In the genomic region with DNA sequence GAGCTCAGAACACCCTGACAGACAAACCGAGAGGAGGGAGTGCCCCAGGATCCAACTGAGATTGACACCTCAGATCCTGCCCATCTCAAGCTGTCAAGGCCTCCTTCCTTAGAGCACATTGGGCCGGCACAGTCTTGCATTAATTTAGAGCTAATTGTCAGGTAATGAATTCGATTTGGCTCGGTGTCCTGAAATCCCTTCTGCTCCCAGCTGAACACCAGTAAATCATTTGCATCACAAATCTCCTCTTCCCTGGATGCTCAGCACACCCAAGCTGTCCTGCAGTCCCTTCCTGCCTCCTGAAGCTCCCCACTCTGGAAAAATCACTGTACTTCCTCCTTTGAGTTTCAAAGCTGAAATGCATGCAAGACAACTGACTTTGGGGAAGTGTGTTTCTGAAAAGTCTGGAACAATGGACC, we compare ENCODE assay signal across 13 mouse cellular contexts.
DNase-seq lines count a peak whose midpoint lies in the region; ATAC-seq and TF ChIP-seq lines count a peak whose summit lies in the region.
"Had no signal": no experiment of that assay in that cellular context is flagged by ENCODE, and none has a peak within 500 bp of the region (broad histone marks: within the 10 kb centered on the region; RNA-seq: fewer than 3 reads in every experiment).

No protein-coding gene starts in this region.

- no peaks in the 10 kb centered on the region for H3K4me1 ChIP-seq in hindbrain, postnatal 0 days (ENCODE audit: insufficient read depth, low read length)
- H3K4me1 ChIP-seq in kidney, adult 2 months (ENCODE audit: control insufficient read depth, insufficient read depth, low read length): no peaks in the 10 kb centered on the region
- no peaks in the 10 kb centered on the region for H3K4me1 ChIP-seq in intestine, embryonic 15.5 days (replicated peaks)
- H3K4me1 ChIP-seq: embryonic facial prominence, embryonic 15.5 days had no signal

- H3K4me3 ChIP-seq in layer of hippocampus, adult 2 months: no peak overlapping the region
- H3K4me3 ChIP-seq in hindbrain, postnatal 0 days (ENCODE audit: low read length): no peak overlapping the region
- no peak overlapping the region for H3K4me3 ChIP-seq in kidney, adult 2 months (ENCODE audit: insufficient read depth, low read depth, low read length)
- no peak overlapping the region for H3K4me3 ChIP-seq in intestine, embryonic 15.5 days (replicated peaks)
- H3K4me3 ChIP-seq: embryonic facial prominence, embryonic 15.5 days had no signal

- no peaks in the 10 kb centered on the region for H3K27me3 ChIP-seq in hindbrain, postnatal 0 days (ENCODE audit: insufficient read depth, low read length)
- no peaks in the 10 kb centered on the region for H3K27me3 ChIP-seq in kidney, adult 2 months (replicated peaks; ENCODE audit: control insufficient read depth, insufficient read depth, low read length)
- no peaks in the 10 kb centered on the region for H3K27me3 ChIP-seq in intestine, embryonic 15.5 days (replicated peaks)
- H3K27me3 ChIP-seq: embryonic facial prominence, embryonic 15.5 days had no signal

- no peaks in the 10 kb centered on the region for H3K9me3 ChIP-seq in hindbrain, postnatal 0 days (ENCODE audit: low read length)
- H3K9me3 ChIP-seq in intestine, embryonic 15.5 days: no peaks in the 10 kb centered on the region
- H3K9me3 ChIP-seq: embryonic facial prominence, embryonic 15.5 days had no signal

- peak; percentile 13 to 66 for DNase-seq in layer of hippocampus, adult 2 months (ENCODE audit: low spot score in 2 of 2)
- DNase-seq in layer of hippocampus, adult 11-12 months (ENCODE audit: low spot score): no peak
- DNase-seq in ES-CJ7 (ENCODE audit: low read depth, low spot score) (peak; percentile 96), ZHBTc4 (ENCODE audit: low read depth, low spot score) (peak; percentile 93)
- peak; percentile 30 for DNase-seq in hindbrain, postnatal 0 days (ENCODE audit: low spot score)
- no peak for DNase-seq in kidney, adult 2 months
- DNase-seq: cerebellum, adult 2 months; gastrocnemius, postnatal 25 days; heart, postnatal 14 days; liver, postnatal 0 days had no signal

- no peak overlapping the region for H3K4me2 ChIP-seq in hindbrain, postnatal 0 days (ENCODE audit: low read depth, low read length)
- H3K4me2 ChIP-seq in intestine, embryonic 15.5 days (replicated peaks): no peak overlapping the region
- H3K4me2 ChIP-seq: embryonic facial prominence, embryonic 15.5 days had no signal

- no peak for ATAC-seq in hindbrain, postnatal 0 days
- ATAC-seq in intestine, embryonic 15.5 days: no peak
- ATAC-seq: CD4-positive, CD25-positive, alpha-beta regulatory T cell, adult 4 months; liver, postnatal 0 days had no signal

- H3K27ac ChIP-seq in layer of hippocampus, adult 2 months: peak overlapping the region; percentile 72; the same call in 1 of the 2 replicates
- no peak overlapping the region for H3K27ac ChIP-seq in hindbrain, postnatal 0 days
- no peak overlapping the region for H3K27ac ChIP-seq in kidney, adult 2 months (ENCODE audit: insufficient read depth, low read depth, low read length)
- no peak overlapping the region for H3K27ac ChIP-seq in intestine, embryonic 15.5 days
- H3K27ac ChIP-seq: embryonic facial prominence, embryonic 15.5 days had no signal

- TF ChIP-seq POLR2A in kidney, adult 2 months (IDR thresholded peaks at IDR 0.05; ENCODE audit: low read depth, low read length): no peak

- 11% methylated on average over 4 of the region's 4 CpGs for WGBS in hindbrain, postnatal 0 days
- WGBS in kidney, adult 2 months: 24% methylated on average over 4 of the region's 4 CpGs
- WGBS in intestine, embryonic 15.5 days: 33% methylated on average over 4 of the region's 4 CpGs

- H3K9ac ChIP-seq in hindbrain, postnatal 0 days (replicated peaks; ENCODE audit: low read length): no peak overlapping the region
- H3K9ac ChIP-seq in intestine, embryonic 15.5 days: no peak overlapping the region
- H3K9ac ChIP-seq: embryonic facial prominence, embryonic 15.5 days; liver, postnatal 0 days had no signal

- H3K36me3 ChIP-seq in hindbrain, postnatal 0 days (ENCODE audit: insufficient read depth, low read length): no peaks in the 10 kb centered on the region
- no peaks in the 10 kb centered on the region for H3K36me3 ChIP-seq in kidney, adult 2 months (ENCODE audit: control insufficient read depth, insufficient read depth, low read length)
- H3K36me3 ChIP-seq in intestine, embryonic 15.5 days: no peaks in the 10 kb centered on the region
- H3K36me3 ChIP-seq: embryonic facial prominence, embryonic 15.5 days had no signal

- TF ChIP-seq CTCF in layer of hippocampus, adult 2 months (conservative IDR thresholded peaks at IDR 0.05): no peak
- no peak for TF ChIP-seq CTCF in hindbrain, postnatal 0 days (IDR thresholded peaks at IDR 0.05; ENCODE audit: low read depth)
- TF ChIP-seq CTCF in kidney, adult 2 months (conservative IDR thresholded peaks at IDR 0.05; ENCODE audit: insufficient read depth, insufficient read length, low read depth, low read length): no peak

Comparison
In these comparisons a context has a peak if more than half of its experiments do, and no peak if none do; other contexts are left out.
1. DNase-seq: peak in layer of hippocampus, adult 2 months (2 of 2), ES-CJ7 (single experiment), ZHBTc4 (single experiment) and hindbrain, postnatal 0 days (single experiment); none in layer of hippocampus, adult 11-12 months (single experiment) and kidney, adult 2 months (single experiment).